Mouse (Mus musculus) thymus, adult 2 months (tissue): ENCODE measurements around the gene Dock9.

ENCODE experiments used
- CTCF ChIP-seq: fragments of 200-500 bp; IDR thresholded peaks from 2 replicates; pipeline ENCODE4 v1.5.1; 2012; ENCODE audit warnings: mild to moderate bottlenecking, control low read depth, low read length, moderate library complexity, borderline replicate concordance; ENCODE audit not compliant: control insufficient read depth, poor library complexity, insufficient read depth; ENCODE audit errors: extremely low read depth
- POLR2A ChIP-seq: fragments of 200-500 bp; IDR thresholded peaks from 2 replicates; pipeline ENCODE4 v1.6.1; 2012; ENCODE audit warnings: mild to moderate bottlenecking, low read length, control low read depth, moderate library complexity; ENCODE audit not compliant: control insufficient read depth, poor library complexity, insufficient read depth; ENCODE audit errors: extremely low read depth

- TF ChIP-seq CTCF (no peak), POLR2A (no peak)
Measured at GRCm38 (mm10) chr14:121653717-121654116, 143.9 kb downstream of the Dock9 start.
